ENCODE assay signal across 12 mouse cellular contexts in the genomic region with DNA sequence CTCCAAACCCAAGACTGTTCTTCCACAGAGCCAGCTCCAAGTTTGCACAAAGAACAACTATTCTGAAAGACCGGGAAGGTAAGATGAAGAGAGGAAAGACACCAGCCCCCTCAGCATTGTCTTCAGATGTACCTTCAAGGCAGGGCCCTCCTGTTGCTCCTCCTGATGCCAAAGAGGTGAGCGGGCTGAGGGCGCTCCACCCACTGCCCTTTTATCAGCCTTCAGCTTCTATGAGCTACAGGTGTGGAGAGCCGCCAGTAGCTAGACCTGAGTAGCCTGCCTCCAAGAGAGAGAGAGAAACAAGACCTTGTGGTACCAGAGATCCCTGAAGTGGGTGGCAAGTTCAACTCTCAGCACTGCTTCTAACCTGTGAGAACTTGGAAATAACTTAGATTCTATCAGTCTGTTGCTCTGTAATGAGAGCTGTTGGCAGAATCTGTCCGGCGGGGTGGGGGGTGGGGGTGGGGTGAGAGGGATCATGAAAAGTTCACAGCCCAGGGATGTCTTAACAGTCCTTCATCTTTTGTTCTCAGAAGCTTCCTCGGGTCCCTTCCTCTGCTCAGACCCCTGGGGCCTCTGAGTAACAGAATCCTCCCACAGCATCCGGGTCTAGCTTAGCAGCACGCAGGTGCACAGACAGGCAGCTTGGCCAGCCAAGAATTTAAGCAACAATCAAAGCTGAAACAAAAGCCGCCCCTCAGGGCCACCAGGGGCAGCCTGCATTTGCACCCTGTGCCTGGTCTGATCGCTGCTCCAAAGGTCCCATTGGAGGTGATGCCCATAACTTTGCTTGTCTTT. TPM values are rescaled to one million over a fixed set of nuclear protein-coding genes. Genes with fewer than 3 reads are reported as not detected.
DNase-seq lines count a peak whose midpoint lies in the region; ATAC-seq and TF ChIP-seq lines count a peak whose summit lies in the region.
"Had no signal": no experiment of that assay in that cellular context is flagged by ENCODE, and none has a peak within 500 bp of the region (broad histone marks: within the 10 kb centered on the region; RNA-seq: fewer than 3 reads in every experiment).

A gene (minus strand): TSS at position 369 of the 798 bp plus-strand sequence.

- H3K4me1 ChIP-seq in kidney, embryonic 16.5 days (ENCODE audit: insufficient read depth, low read length): peaks cover 12% of the 10 kb centered on the region; the same call in 1 of the 2 replicates
- H3K4me1 ChIP-seq in kidney, adult 2 months (ENCODE audit: control insufficient read depth, insufficient read depth, low read length): no peaks in the 10 kb centered on the region

- peak; percentile 59 for ATAC-seq in kidney, embryonic 16.5 days (ENCODE audit: low FRiP score, low TSS enrichment)
- ATAC-seq in activated CD4-positive, CD25-positive, alpha-beta regulatory T cell, adult 4 months: peak; percentile 38

- TF ChIP-seq POLR2A in kidney, adult 2 months (IDR thresholded peaks at IDR 0.05; ENCODE audit: low read depth, low read length): no peak

- H3K9me3 ChIP-seq in kidney, embryonic 16.5 days (ENCODE audit: low read length): no peaks in the 10 kb centered on the region

- WGBS in kidney, embryonic 16.5 days: 30% methylated on average over 11 of the region's 11 CpGs
- 41% methylated on average over 11 of the region's 11 CpGs for WGBS in kidney, adult 2 months

- H3K27ac ChIP-seq in kidney, embryonic 16.5 days (ENCODE audit: low read length): no peak within 1 kb of the TSS
- H3K27ac ChIP-seq in kidney, adult 2 months (ENCODE audit: insufficient read depth, low read depth, low read length): no peak within 1 kb of the TSS
- H3K27ac ChIP-seq: macrophage had no signal

- H3K9ac ChIP-seq in kidney, embryonic 16.5 days (replicated peaks; ENCODE audit: low read length): no peak within 1 kb of the TSS

- no peak within 1 kb of the TSS for H3K4me3 ChIP-seq in kidney, embryonic 16.5 days (ENCODE audit: low read length)
- H3K4me3 ChIP-seq in kidney, adult 2 months (ENCODE audit: insufficient read depth, low read depth, low read length): no peak within 1 kb of the TSS
- H3K4me3 ChIP-seq: erythroblast, embryonic 14.5 days had no signal

- H3K27me3 ChIP-seq in kidney, embryonic 16.5 days (ENCODE audit: insufficient read depth, low read length): no peaks in the 10 kb centered on the region
- H3K27me3 ChIP-seq in kidney, adult 2 months (replicated peaks; ENCODE audit: control insufficient read depth, insufficient read depth, low read length): no peaks in the 10 kb centered on the region

- H3K4me2 ChIP-seq in kidney, embryonic 16.5 days (replicated peaks; ENCODE audit: low read depth, low read length): no peak within 1 kb of the TSS

- H3K36me3 ChIP-seq in kidney, embryonic 16.5 days (ENCODE audit: insufficient read depth, low read length): no peaks in the 10 kb centered on the region
- no peaks in the 10 kb centered on the region for H3K36me3 ChIP-seq in kidney, adult 2 months (ENCODE audit: control insufficient read depth, insufficient read depth, low read length)

- DNase-seq in embryo, embryonic 10 days (ENCODE audit: low spot score): peak; percentile 17
- DNase-seq in embryo, embryonic 10.5 days (ENCODE audit: low spot score): no peak
- no peak for DNase-seq in kidney, adult 2 months
- peak; percentile 40 to 68 for DNase-seq in spleen, postnatal 4 days (ENCODE audit: low spot score in 2 of 2)
- DNase-seq in urinary bladder, postnatal 36 days (ENCODE audit: low spot score in 2 of 2): no peak
- DNase-seq in layer of hippocampus, adult 18-20 months (ENCODE audit: low spot score in 2 of 2): no peak
- DNase-seq: layer of hippocampus, postnatal 36 days had no signal

- TF ChIP-seq CTCF in kidney, adult 2 months (conservative IDR thresholded peaks at IDR 0.05; ENCODE audit: insufficient read depth, insufficient read length, low read depth, low read length): no peak

RNA-seq across cellular contexts. Expression of the gene that starts here (rescaled TPM):
- not detected in 2 replicates for polyA plus RNA-seq in kidney, embryonic 16.5 days (2015; fragmentation: Nextera tagmentation; extraction: Ambion mirVana)
- polyA plus RNA-seq in kidney, adult 2 months (2012; rRNA removed): 0.14 and 2.8 TPM in 2 replicates
- 1,000 to 10,000 TPM in 1 of 2 experiments, 100 to 1,000 TPM in 1; 971 to 1,075 TPM for polyA plus RNA-seq in activated CD4-positive, CD25-positive, alpha-beta regulatory T cell, adult 4 months (2017; shearing (Covaris generic))
- total RNA-seq in layer of hippocampus, adult 18-20 months (2021): not detected
- total RNA-seq: hematopoietic stem cell, adult 5-6 weeks; layer of hippocampus, postnatal 36 days had no signal
- polyA plus RNA-seq: erythroblast, embryonic 14.5 days; macrophage had no signal

Comparison
In these comparisons a context has a peak if more than half of its experiments do, and no peak if none do; other contexts are left out.
1. RNA of the gene that starts here (polyA plus RNA-seq): 971 to 1,075 TPM in activated CD4-positive, CD25-positive, alpha-beta regulatory T cell, adult 4 months; 0.14 to 2.8 TPM in kidney, adult 2 months and not detected in kidney, embryonic 16.5 days; every median in the first group is over 100 times any median in the second.
2. DNase-seq: peak in embryo, embryonic 10 days (single experiment) and spleen, postnatal 4 days (2 of 2); none in embryo, embryonic 10.5 days (single experiment), kidney, adult 2 months (single experiment), urinary bladder, postnatal 36 days (0 of 2) and layer of hippocampus, adult 18-20 months (0 of 2).
3. Peak in ATAC-seq in kidney, embryonic 16.5 days; RNA of the gene not detected or under 1 TPM.